Mouse (Mus musculus) urinary bladder, postnatal 10 days (tissue): ENCODE data around the gene Pspn.

Source experiments
- DNase-seq: peaks from one replicate; pipeline ENCODE4 v3.0.0; 2022; ENCODE audit warnings: low spot score

Gene Pspn

DNA sequence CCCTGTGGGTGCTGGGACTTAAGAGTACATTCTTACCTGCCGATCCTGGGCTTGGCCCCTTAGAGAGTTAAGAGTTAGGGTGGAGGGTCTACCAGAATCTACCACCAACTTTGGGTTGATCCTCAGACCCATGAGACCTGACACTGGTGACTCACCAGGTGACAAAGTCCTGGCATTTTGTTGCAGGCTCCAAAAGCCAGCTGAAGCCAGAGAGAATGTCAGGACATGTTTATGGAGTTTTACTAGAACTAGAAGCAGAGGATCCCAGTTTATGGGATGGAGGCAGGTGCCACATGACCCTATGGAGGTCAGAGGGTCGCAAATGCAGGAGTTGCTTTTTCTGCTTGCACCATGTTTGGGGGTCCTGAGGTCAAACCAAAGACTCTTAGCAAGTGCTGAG lies 3.3 kb downstream of the Pspn start:
- no peak for DNase-seq

DNA sequence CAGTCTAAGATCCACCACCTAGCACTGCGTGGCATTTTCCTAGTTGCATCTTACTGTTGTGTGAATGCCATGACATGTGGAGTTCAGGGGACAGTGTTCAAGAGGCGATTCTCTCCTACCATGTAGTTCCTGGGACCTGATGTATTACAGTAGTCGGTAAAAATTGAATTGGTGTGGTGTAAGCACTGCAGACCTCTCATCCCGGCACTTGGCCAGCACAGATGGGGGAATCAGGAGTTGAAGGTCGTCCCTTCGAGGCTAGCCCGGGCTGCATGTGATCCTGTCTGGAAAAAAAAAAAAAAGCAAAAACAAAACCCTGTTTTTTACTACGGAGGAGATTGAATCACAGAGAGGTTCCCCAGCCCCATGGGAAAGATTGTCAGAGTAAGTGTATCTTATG lies 4.8 kb downstream of the Pspn start:
- no peak for DNase-seq

DNA sequence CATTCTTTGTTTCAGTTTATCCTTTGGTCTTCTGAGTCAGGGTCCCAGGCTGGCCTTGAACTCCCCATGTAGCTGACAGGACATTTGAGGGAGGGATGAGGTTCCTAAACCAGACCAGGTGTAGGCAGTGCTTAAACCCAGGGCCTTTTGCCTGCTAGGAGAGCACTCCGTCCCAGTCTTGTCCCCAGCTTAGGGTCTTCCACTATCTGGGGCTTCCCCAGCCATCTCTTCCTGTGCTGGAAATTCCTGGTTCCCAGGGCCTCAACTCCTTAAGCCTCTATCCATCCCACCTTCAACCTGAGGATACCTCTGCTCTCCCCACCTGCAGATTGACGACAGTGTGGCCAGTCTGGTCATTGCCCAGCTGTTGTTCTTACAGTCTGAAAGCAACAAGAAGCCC lies 8.9 kb downstream of the Pspn start:
- DNase-seq: no peak

DNA sequence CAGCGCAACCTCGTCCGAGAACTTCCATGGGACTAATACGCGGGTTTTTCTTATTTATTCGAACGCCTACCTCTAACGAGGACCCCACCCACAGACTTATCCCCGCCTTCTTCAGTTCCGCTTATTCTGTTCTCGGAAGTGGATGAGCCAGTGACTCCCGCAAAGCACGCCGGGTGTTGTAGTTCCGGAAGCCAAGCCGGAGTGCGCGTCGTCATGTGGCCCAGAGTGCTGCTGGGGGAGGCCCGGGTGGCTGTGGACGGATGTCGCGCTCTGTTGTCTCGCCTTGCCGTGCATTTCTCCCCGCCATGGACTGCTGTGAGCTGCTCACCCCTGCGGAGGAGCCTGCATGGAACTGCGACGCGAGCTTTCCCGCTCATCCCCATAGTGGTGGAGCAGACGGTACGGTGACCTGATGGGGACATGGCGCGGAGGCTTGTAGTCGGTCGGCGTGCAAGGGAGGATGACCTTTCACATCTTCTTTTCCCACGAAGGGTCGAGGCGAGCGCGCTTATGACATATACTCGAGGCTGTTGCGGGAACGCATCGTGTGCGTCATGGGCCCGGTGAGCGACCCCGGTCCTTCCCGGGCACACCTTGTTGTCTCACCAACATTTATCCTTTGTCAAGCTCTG lies 9.6 kb downstream of the Pspn start, which contains the start of gene Clpp:
TSS of gene Clpp (plus strand) at position 191 of the 632 bp plus-strand sequence.
- peak; percentile 69 for DNase-seq

DNA sequence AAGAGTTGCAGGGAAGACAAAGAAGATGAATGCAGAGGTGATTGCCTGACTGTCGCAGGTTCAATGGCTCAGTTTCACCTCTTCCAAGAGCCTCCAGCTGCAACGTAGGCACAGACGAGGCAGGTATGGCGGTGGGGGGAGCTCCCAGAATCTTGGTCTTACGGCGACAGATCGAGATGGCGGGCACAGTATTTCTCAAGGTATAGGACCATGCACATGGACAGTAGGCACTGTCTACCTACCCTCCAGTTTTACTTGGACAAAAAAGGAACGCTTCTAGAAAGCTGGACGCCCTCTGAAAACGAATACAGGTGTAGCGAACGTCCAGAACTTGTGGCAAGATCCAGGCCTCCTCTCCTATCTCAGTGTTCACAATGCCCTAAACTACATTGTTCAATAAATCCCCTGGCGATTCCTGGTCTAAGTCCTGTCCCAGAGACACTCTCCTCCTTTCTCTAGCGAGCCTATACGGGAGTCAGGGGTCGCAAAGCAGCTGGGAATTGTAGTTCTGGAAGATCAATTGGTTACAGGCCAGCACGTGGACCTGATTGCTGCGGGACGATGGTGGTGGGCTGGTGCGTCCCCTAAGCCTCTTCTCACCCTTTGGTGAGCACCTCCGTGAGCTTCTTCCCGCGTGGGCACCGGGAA lies 10.2 kb downstream of the Pspn start:
- no peak for DNase-seq

DNA sequence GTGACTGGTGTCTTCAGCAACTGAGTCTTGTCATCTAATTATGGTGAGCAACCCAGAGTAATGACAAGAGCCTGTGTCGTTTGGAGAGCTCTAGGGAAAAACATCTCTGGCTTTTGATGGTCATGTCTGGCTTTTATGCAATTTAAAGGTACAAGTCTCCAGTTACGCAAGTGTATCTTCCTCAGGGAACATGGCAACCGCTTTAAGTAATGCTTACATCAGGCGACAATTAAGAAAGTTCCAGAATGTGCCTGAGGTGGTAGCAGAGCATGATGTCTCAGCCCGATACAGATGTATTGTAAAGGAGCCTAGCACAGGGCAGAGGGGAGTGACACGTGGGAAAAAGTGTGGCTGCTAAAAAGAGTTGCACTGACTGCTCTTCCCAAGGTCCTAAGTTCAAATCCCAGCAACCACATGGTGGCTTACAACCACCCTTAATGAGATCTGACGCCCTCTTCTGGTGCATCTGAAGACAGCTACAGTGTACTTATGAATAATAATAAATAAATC lies 10.8 kb downstream of the Pspn start:
- no peak for DNase-seq

DNA sequence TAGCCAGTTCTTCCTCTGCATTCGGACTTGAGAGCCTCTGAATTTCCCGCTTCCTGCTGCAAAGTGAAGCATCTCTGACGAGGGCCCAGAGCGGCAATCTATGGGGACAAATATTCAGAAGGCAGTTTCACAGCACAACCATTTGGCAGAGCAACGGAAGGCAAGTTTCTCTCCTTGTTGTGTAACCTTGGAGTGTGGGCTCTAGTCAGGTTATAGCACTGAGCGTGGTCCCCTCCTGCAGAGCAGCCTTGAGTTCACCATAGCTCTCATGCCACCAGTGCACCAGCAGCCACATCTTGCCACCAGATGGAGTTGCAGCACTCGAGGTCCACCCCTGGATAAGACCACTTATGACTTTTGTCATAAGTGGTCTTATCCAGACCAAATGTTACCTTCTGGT lies 11.4 kb downstream of the Pspn start:
- DNase-seq: no peak

DNA sequence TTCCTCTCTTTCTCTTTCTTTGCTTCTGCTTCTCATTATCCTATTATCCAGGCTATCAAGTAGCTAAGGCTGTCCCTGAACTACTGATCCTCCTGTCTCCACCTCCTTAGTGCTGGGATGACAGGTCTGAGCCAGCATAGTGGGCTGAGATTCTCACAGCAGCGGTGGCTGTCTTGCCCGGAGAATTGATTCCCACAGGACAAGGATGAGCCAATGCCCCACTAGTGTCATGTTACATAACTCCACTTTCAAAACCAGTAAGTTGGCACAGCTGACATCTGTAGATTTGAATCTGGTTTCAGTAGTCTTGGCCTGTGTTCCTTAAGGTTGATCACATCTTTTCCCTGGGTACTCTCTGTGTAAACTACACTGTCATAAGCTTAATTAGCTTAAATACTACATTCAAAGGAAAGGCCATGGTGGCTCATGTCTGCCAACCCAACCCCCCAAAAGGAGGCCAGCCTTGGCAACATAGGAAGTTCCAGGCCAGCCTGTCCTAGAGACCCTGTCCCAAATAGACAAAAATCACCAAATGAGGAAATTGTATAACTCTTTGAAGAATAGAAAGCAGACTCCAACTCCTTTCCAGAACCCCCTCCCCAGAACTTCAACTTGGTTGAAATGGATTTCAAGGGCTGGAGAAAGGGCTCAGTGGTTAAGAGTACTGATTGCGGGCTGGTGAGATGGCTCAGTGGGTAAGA lies 13.6 kb downstream of the Pspn start:
- no peak for DNase-seq

DNA sequence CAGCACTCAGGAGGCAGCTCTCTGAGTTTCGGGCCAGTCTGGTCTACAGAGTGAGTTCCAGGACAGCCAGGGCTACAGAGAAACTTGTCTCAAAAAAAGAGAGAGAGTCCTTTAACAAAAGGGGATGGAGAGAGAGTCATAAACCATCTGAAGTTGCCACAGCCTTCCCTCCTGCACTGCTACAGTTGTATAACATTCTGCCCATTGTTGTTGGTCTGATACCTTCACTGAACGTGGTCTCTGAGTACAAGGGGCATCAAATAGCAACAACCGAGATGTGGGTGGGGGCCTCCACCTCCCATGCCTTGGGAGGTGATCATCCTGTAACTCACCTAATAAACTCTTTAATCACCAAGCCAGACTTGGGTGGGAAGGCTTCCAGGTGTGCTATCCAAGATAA lies 14.2 kb downstream of the Pspn start:
- no peak for DNase-seq

DNA sequence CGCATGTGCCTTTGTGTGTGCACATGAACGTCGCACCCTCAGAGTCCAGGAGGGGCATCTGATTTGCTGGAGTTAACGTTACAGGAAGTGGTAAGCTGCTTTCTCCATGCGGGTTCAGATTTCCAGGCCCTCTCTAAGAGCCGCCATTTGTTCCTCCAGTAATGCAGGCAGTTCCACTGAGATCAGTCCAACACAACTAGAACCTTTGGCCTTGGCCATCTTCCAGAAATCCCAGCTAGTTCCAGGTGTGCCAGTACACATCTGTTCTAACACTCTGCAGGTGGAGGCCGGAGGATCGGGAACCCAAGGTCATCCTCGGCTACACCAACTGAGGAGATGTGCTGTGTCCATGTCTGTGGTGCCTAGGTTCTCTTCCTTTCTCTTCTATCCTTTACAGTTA lies 14.9 kb downstream of the Pspn start:
- DNase-seq: no peak

DNA sequence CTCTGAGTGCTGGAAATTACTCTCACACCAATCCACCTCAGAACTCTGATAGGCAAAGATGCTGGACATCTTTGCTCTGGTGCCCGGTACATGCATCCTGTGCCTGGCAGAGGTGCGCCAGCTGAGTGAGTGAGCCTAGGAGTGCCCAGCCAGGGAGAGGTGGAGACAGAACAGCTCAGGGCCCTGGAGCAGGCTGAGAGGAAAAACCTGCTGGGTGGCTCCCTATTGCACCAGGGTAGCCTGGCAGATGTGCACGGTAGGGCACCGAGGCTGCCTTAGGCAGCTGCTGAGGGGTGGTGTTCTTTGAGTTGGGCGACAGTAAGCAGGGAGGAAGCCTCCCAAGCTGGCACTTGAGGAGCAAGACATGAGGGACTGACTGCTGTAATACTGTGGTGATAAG lies 17.8 kb downstream of the Pspn start, which contains the start of gene Acer1:
TSS of gene Acer1 (minus strand) at position 114 of the 400 bp plus-strand sequence.
- DNase-seq: no peak

DNA sequence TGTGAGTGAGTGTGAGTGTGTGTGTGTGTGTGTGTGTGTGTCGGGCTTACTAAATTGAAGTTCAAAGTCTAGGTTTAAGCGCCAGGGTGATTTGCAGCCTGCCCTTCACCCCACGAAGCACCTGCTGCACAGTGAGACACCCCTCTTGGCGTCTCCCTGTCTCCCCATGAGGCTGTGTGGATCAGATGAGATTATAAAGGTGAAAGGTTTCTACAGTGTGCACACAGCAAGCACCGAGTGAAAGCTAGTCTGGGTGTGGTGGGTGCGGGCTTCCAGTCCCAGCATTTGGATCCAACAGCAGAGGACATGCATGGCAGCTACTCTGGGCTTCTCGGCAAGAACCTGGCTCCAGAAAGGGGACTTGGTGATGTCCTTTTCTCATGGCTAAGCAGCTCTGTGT lies 18.8 kb downstream of the Pspn start:
- DNase-seq: no peak

DNA sequence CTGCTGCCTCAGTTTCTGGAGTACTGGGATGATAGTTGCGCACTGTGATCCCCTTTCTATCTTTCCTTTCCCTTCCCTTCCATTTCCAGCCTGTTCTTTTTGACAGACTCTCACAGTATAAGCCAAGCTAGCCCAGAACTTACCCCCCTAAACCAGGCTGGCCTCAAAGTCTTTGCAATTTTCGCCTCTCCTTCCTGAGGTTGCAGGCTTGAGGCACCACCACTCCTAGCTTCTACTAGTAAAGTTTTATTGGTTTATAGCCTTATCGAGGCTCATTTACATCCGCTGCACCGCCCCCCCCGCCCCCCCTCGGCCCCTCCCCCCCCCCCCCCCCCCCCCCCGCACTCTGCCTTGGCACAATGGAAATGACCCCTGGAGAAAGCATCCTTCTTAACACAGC lies 20.3 kb downstream of the Pspn start:
- no peak for DNase-seq

DNA sequence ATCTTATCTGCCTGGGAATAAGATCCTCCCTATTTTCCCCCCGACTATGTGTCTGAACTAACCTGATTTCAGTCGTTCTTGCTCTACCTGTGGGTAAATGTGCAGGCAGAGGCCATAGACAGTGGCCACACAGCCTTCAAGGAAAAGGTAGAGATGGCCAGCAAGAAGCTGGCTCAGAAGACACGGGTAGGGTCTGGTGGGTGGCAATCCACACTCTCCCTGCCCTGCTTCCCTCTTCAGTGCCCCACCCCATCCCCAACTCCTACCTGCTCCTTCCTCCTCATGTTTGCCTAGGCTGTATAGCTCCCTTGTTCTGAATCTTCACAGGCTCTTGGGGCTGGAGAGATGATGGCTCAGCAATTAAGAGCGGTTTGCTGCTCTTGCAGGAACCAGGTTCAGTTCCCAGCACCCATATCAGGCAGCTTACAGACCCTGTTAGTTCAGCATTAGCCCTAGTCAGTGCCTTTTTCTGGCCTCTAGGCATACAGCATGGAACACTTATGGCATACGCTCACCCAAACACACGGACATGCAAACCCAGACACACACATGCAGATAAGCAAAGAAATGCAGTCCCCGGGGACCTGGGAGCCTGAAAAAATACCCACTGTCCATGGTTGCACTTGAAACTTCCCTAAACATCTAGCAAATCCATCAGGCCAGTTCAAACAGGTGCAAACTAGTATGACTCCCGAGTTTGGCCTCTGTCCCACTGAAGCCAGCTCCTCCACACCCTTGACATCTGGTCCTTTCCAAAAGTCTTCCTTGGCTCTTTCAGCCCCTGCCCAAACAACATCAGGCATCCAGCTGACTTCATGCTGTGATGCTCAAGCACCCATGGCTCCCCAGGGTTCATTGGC lies 23.1 kb downstream of the Pspn start:
- no peak for DNase-seq

DNA sequence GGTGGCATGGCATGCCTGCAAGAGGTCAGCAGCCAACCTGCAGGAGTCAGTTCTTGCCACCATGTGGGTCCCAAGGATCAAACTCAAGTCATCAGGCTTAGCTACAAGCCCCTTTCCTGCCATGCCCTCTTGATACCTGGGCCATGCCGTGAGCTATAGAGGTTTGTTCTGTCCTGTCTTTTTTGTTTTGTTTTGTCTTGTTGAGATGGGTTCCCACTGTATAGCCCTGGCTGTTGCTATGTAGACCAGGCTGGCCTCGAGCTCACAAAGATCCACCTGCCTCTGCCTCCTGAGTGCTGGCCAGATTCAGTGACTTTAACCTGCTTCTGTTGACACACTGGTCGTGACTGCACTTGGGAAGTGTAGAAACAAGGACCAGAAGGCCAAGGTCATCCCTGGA lies 24.4 kb downstream of the Pspn start:
- DNase-seq: no peak

DNA sequence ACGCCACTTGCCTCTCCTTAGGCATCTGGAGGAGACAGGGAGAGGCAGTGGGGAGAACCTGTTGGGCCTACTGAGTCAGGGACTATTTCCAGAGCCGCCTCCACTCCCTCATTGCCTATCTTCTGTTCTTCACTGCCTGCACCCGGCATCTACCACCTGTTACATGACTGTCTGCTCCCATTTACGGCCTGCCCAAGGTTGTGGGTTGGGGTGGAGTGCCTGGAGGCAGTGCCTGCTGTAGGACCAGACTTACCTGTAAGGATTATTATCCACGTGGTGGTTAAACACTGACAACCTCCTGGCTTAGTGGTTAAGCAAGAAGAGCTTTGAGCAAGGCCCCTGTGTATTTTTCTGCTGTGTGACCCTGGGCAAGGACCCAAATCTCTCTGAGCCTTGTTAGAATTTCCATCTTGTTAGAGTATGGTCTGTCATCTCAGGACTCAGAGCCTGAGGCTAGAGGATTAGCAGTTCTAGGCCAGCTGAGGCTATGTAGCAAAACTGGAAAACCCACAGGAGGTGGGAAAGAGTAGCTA lies 25.0 kb downstream of the Pspn start:
- DNase-seq: no peak

DNA sequence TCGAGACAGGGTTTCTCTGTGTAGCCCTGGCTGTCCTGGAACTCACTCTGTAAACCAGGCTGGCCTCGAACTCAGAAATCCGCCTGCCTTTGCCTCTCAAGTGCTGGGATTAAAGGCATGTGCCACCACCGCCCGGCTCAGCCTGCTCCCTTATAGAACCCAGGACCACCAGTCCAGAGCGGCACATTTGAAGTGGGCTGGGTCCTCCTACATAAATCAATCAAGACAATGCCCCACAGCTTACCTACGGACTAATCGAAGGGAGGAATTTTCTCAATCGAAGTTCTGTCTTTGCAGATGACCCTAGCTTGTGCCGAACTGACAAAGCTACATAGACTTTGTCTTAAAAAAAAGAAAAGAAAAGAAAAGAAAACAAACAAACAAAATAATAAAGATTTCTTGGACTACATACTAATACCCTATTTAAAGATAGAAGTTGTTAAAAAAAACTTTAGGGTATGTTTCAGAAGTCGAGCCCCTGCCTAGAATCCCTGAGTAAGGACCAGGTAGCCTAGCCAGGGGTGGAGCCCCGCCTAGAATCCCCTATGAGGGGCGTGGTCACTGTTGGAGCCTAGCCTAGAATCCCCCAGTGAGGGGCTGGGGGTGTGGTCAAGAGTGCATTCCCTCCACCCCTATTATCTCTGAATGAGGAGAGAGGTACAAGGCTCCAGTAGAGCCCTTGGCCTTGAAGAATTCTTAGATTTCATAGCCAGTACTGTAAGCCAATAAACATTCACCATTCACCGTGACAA lies 25.7 kb downstream of the Pspn start:
- no peak for DNase-seq

DNA sequence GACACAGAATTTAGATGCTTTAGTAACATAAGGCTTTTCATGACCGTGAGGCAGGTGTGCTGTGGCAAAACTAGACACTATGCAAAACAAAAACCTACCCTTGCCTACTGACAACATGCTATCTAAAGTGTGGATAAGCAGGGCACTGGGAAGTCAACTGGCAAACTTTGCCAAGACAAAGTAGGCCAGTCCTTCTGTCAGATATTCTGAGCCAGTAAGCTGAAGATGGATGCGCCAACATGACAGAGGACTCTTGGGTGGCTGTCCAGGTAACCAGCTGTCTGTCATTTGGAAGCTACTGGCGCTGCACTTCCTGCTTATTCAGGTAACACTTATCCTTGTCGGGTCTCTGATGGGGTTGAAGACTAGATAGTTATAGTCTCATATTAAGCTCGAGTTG lies 29.7 kb downstream of the Pspn start:
- DNase-seq: no peak

DNA sequence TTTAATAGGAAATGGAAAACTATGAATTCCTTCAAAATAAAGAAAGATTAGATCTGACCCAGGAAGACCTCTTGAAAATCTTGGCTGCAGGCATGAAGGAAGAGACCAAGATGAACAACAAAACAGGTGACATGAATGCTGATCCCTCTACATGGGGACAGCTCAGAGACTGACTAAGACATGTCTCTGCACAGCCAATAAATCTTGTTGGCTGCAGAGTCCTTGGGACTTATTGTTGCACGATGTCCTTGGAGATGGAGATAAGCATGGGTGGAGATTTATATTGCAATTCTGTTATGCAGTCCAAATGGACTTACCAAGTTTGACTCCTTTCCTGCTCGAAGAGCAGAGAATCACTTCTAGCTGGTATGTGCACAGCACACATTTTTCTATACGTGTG lies 30.5 kb downstream of the Pspn start:
- no peak for DNase-seq

DNA sequence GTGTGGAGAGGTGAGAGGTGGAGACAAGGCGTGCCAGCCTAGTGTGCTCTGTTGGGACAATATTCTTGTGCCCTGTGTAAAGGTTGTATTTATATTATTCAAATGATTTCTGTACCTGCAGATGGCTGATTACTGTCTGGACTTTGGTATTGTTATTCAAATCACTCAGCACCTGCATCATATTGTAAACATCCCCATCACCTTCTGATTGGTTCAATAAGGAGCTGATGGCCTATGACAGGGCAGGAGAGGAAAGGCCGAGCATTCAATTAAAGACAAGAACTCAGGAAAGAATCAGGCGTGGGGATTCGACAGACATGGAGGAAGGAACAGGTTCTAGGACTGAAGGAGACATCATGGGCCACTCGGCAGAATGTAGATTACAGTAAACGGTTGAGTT lies 36.2 kb downstream of the Pspn start:
- DNase-seq: no peak
